Mouse (Mus musculus): ENCODE measurements around the gene Bpifb6. TPM values are rescaled to one million over a fixed set of nuclear protein-coding genes. Genes with fewer than 3 reads are reported as not detected.

Gene Bpifb6
- total and polyA plus RNA-seq, 3 experiments = 0.06 to 6.3 (median 0.55) TPM

Other genes starting within 250 kb of the Bpifb6 start
- gene Dnmt3c, start 203.7 kb upstream of the Bpifb6 start, total RNA-seq (2021) = not detected
- 0.06 TPM in 1 of 2 replicates, not detected in the other for gene Dnmt3c, start 203.7 kb upstream of the Bpifb6 start, polyA plus RNA-seq (2012; rRNA removed)
- 100 to 1,000 TPM in 1 of 2 experiments, 10 to 100 TPM in 1; 92.7 to 100 TPM for gene Mapre1, start 159.1 kb upstream of the Bpifb6 start, total RNA-seq (2021)
- gene Mapre1, start 159.1 kb upstream of the Bpifb6 start, polyA plus RNA-seq (2012; rRNA removed) = 2.4 and 3.0 TPM in 2 replicates
- under 1 TPM in 1 of 2 experiments, not detected in 1; 0.20 TPM for gene Efcab8, start 120.5 kb upstream of the Bpifb6 start, total RNA-seq (2021)
- gene Efcab8, start 120.5 kb upstream of the Bpifb6 start, polyA plus RNA-seq (2012; rRNA removed) = 0.46 and 1.6 TPM in 2 replicates
- gene Sun5, start 29.3 kb upstream of the Bpifb6 start, total RNA-seq (2021) = not detected
- not detected in 2 replicates for gene Sun5, start 29.3 kb upstream of the Bpifb6 start, polyA plus RNA-seq (2012; rRNA removed)
- under 1 TPM in 1 of 2 experiments, not detected in 1; 0.17 TPM for gene Bpifb2, start 25.3 kb upstream of the Bpifb6 start, total RNA-seq (2021)
- not detected in 2 replicates for gene Bpifb2, start 25.3 kb upstream of the Bpifb6 start, polyA plus RNA-seq (2012; rRNA removed)
- not detected for gene Bpifb3, start 17.8 kb downstream of the Bpifb6 start, total RNA-seq (2021)
- not detected in 2 replicates for gene Bpifb3, start 17.8 kb downstream of the Bpifb6 start, polyA plus RNA-seq (2012; rRNA removed)
- not detected for gene Bpifb4, start 37.8 kb downstream of the Bpifb6 start, total RNA-seq (2021)
- 0.07 TPM in 1 of 2 replicates, not detected in the other for gene Bpifb4, start 37.8 kb downstream of the Bpifb6 start, polyA plus RNA-seq (2012; rRNA removed)
- gene Bpifa6, start 74.6 kb downstream of the Bpifb6 start, total RNA-seq (2021) = not detected
- not detected in 2 replicates for gene Bpifa6, start 74.6 kb downstream of the Bpifb6 start, polyA plus RNA-seq (2012; rRNA removed)
- gene Bpifa2, start 107.9 kb downstream of the Bpifb6 start, total RNA-seq (2021) = under 1 TPM; 0.49 to 0.55 TPM
- not detected in 2 replicates for gene Bpifa2, start 107.9 kb downstream of the Bpifb6 start, polyA plus RNA-seq (2012; rRNA removed)
- not detected for gene Bpifa3, start 229.9 kb downstream of the Bpifb6 start, total RNA-seq (2021)
- not detected in 2 replicates for gene Bpifa3, start 229.9 kb downstream of the Bpifb6 start, polyA plus RNA-seq (2012; rRNA removed)
- not detected for gene Bpifa1, start 242.5 kb downstream of the Bpifb6 start, total RNA-seq (2021)
- gene Bpifa1, start 242.5 kb downstream of the Bpifb6 start, polyA plus RNA-seq (2012; rRNA removed) = not detected in 2 replicates

Measured in adrenal gland, adult 2 months (tissue).